ENCODE assay signal across 13 mouse cellular contexts in the genomic region with DNA sequence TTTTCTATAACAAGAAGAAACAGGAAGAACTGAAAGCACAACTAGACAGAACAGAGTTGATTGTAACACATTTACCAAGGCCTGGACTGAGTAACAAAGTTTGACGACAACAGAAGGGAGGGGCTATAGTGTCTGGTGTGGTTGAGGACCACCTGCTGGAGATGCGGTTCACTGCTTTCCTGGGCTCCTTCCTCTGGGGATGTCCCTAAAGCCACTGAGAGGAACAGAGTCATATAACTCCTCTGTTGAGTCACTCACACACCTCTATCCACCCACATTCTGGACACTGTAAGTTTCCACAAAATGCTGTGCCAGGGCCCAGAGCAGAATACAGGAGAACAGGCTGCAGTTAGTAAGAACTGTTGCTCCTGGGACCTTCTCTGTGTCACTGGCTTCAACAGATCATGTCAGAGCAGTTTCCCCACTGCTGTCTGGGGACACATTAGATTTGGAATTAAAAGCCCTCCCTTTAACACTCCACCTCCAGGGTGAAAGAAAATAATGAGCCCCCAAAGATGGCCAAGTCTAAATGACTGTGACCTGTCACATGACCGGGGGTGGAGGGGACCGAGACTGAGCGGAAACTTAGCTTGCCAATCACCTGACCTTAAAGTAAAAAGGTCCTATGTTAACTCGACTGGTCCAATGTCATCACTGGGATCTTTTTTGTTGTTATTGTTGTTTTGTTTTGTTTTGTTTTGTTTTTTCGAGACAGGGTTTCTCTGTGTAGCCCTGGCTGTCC. TPM values are rescaled to one million over a fixed set of nuclear protein-coding genes. Genes with fewer than 3 reads are reported as not detected.
DNase-seq lines count a peak whose midpoint lies in the region; ATAC-seq lines count a peak whose summit lies in the region.
"Had no signal": no experiment of that assay in that cellular context is flagged by ENCODE, and none has a peak within 500 bp of the region (broad histone marks: within the 10 kb centered on the region; RNA-seq: fewer than 3 reads in every experiment).

No protein-coding gene starts in this region.

- DNase-seq in frontal cortex, postnatal 36 days (ENCODE audit: low spot score in 2 of 2): no peak
- peak; percentile 23 for DNase-seq in thymus, postnatal 14 days
- DNase-seq in thymus, postnatal 25 days: no peak
- no peak for DNase-seq in left cerebral cortex, adult 9 months (ENCODE audit: low spot score in 2 of 2)
- no peak for DNase-seq in layer of hippocampus, adult 11-12 months (ENCODE audit: low spot score)
- no peak for DNase-seq in left cerebral cortex, adult 18-20 months (ENCODE audit: low spot score in 2 of 2)
- DNase-seq: adrenal gland, postnatal 10 days; heart, postnatal 4 days; kidney, adult 2 months; liver, embryonic 13.5 days; right cerebral cortex, adult 18-20 months had no signal

- ATAC-seq in frontal cortex, adult (ENCODE audit: low TSS enrichment): peak; percentile 84
- ATAC-seq in megakaryocyte progenitor cell, adult 5-6 weeks (replicated peaks; ENCODE audit: poor library complexity): peak; percentile 66

RNA-seq across cellular contexts. Expression of a gene that starts 13.5 kb away (rescaled TPM):
- total RNA-seq in megakaryocyte progenitor cell, adult 5-6 weeks (2015): 10.8 and 20.4 TPM in 2 replicates
- total RNA-seq in megakaryocyte progenitor cell, adult 5-6 weeks (2017): 8.7 and 15.3 TPM in 2 replicates
- 100 to 1,000 TPM; 128 to 132 TPM for total RNA-seq in left cerebral cortex, adult 18-20 months (2021)

RNA-seq across cellular contexts. Expression of a gene that starts 33.5 kb away (rescaled TPM):
- total RNA-seq in megakaryocyte progenitor cell, adult 5-6 weeks (2015): 30.7 and 36.6 TPM in 2 replicates
- total RNA-seq in megakaryocyte progenitor cell, adult 5-6 weeks (2017): 35.6 and 42.0 TPM in 2 replicates
- total RNA-seq in left cerebral cortex, adult 18-20 months (2021): 10 to 100 TPM; 41.8 to 45.3 TPM

Comparison
In these comparisons a context has a peak if more than half of its experiments do, and no peak if none do; other contexts are left out.
1. RNA of a gene that starts 13.5 kb away (total RNA-seq): 128 to 132 TPM in left cerebral cortex, adult 18-20 months; 8.7 to 20.4 TPM in megakaryocyte progenitor cell, adult 5-6 weeks; every median in the first group is over 4 times any median in the second.